Mouse (Mus musculus): ENCODE measurements around the gene Htr3a.

- peak; percentile 86 for TF ChIP-seq CTCF (IDR thresholded peaks at IDR 0.05; ENCODE audit: borderline replicate concordance, insufficient read depth, low read length)
- TF ChIP-seq POLR2A (IDR thresholded peaks at IDR 0.05; ENCODE audit: low read depth, low read length), result no peak
Observed at GRCm38 (mm10) chr9:48860526-48860845, 50.4 kb downstream of the Htr3a start.
